Mouse (Mus musculus) small intestine, adult 2 months (tissue): ENCODE measurements at regions not wholly inside any gene's neighbourhood (a gene's known extent, or its start where the extent isn't known, plus 50 kb on each side); places are given as distances from the start of the nearest gene placed in this dataset.

Experiments used
- H3K27ac ChIP-seq: fragments of 200-500 bp; 2 replicates; pipeline ENCODE4 v1.5.1; 2012; ENCODE audit warnings: low read depth, low read length, control low read depth, inconsistent platforms; ENCODE audit not compliant: insufficient read depth
- H3K27me3 ChIP-seq: fragments of 200-500 bp; 2 replicates; pipeline ENCODE4 v1.6.1; 2012; ENCODE audit warnings: mild to moderate bottlenecking, moderate library complexity, low read length, inconsistent platforms; ENCODE audit not compliant: control insufficient read depth, insufficient read depth
- H3K36me3 ChIP-seq: fragments of 200-500 bp; 2 replicates; pipeline ENCODE4 v1.6.1; 2012; ENCODE audit warnings: mild to moderate bottlenecking, low read length, control low read depth, inconsistent platforms; ENCODE audit not compliant: control insufficient read depth, insufficient read depth
- H3K4me1 ChIP-seq: fragments of 200-500 bp; 2 replicates; pipeline ENCODE4 v1.6.1; 2012; ENCODE audit warnings: low read length, inconsistent platforms, mixed read lengths; ENCODE audit not compliant: control insufficient read depth, insufficient read depth, insufficient read length
- H3K4me3 ChIP-seq: fragments of 200-500 bp; 2 replicates; pipeline ENCODE4 v1.5.1; 2012; ENCODE audit warnings: low read depth, mild to moderate bottlenecking, control low read depth, inconsistent platforms, low read length, moderate library complexity
- CTCF ChIP-seq: fragments of 200-500 bp; IDR thresholded peaks from 2 replicates; pipeline ENCODE4 v1.5.1; 2012; ENCODE audit warnings: low read depth, mild to moderate bottlenecking, control low read depth, inconsistent platforms, low read length, moderate library complexity, mixed read lengths; ENCODE audit not compliant: insufficient replicate concordance, insufficient read length; ENCODE audit errors: extremely low read depth
- POLR2A ChIP-seq: fragments of 200-500 bp; IDR thresholded peaks from 2 replicates; pipeline ENCODE4 v1.6.1; 2012; ENCODE audit warnings: low read depth, mild to moderate bottlenecking, control low read depth, inconsistent platforms, low read length, moderate library complexity
- WGBS: fragments of 180-500 bp; shearing (Covaris S2); methylation state at CpG from one replicate; pipeline ENCODE4 v1.1.7; 2018; 5-methylcytosine and 5-hydroxymethylcytosine counted together

GRCm38 (mm10) chr3:105223671-105224070, 157.0 kb downstream of the 4930564D02Rik start:
- H3K36me3 ChIP-seq, result no peaks in the 10 kb centered on the region
- no peaks in the 10 kb centered on the region for H3K4me1 ChIP-seq
- H3K27ac ChIP-seq, result no peak overlapping the region
- no peak for TF ChIP-seq POLR2A
- TF ChIP-seq CTCF, result no peak
- WGBS, result 45% methylated on average over 4 of the region's 4 CpGs
- H3K4me3 ChIP-seq, result no peak overlapping the region
- no peaks in the 10 kb centered on the region for H3K27me3 ChIP-seq

- H3K4me1 ChIP-seq, result no peaks in the 10 kb centered on the region
- no peak overlapping the region for H3K27ac ChIP-seq
- H3K4me3 ChIP-seq, result no peak overlapping the region
- no peaks in the 10 kb centered on the region for H3K27me3 ChIP-seq
- H3K36me3 ChIP-seq, result no peaks in the 10 kb centered on the region
- 50% methylated on average over 1 of the region's 1 CpGs for WGBS
- TF ChIP-seq CTCF (no peak), POLR2A (no peak)
These were observed 160.9 kb downstream of the 4930564D02Rik start for GRCm38 (mm10) chr3:105227551-105227950.

- H3K27me3 ChIP-seq, result no peaks in the 10 kb centered on the region
- no peak overlapping the region for H3K27ac ChIP-seq
- no peaks in the 10 kb centered on the region for H3K4me1 ChIP-seq
- TF ChIP-seq POLR2A (no peak), CTCF (no peak)
- 70% methylated on average over 3 of the region's 3 CpGs for WGBS
- no peak overlapping the region for H3K4me3 ChIP-seq
- H3K36me3 ChIP-seq, result no peaks in the 10 kb centered on the region
These were observed 161.8 kb downstream of the 4930564D02Rik start for GRCm38 (mm10) chr3:105228401-105228800.

- Histone ChIP-seq H3K27ac (no peak overlapping the region), H3K27me3 (no peaks in the 10 kb centered on the region), H3K4me1 (no peaks in the 10 kb centered on the region), H3K4me3 (no peak overlapping the region), H3K36me3 (no peaks in the 10 kb centered on the region)
- TF ChIP-seq POLR2A (no peak), CTCF (no peak)
- WGBS, result 78% methylated on average over 3 of the region's 3 CpGs
These were observed 174.4 kb downstream of the 4930564D02Rik start for GRCm38 (mm10) chr3:105241048-105241447.

GRCm38 (mm10) chr3:105257096-105257495, 190.5 kb downstream of the 4930564D02Rik start:
- no peaks in the 10 kb centered on the region for H3K27me3 ChIP-seq
- no peak overlapping the region for H3K27ac ChIP-seq
- no peak for TF ChIP-seq POLR2A
- TF ChIP-seq CTCF, result no peak
- H3K4me1 ChIP-seq, result no peaks in the 10 kb centered on the region
- H3K4me3 ChIP-seq, result no peak overlapping the region
- 78% methylated on average over 2 of the region's 2 CpGs for WGBS
- no peaks in the 10 kb centered on the region for H3K36me3 ChIP-seq

- WGBS, result 34% methylated on average over 4 of the region's 4 CpGs
- Histone ChIP-seq H3K4me3 (no peak overlapping the region), H3K27ac (no peak overlapping the region), H3K36me3 (no peaks in the 10 kb centered on the region), H3K27me3 (no peaks in the 10 kb centered on the region), H3K4me1 (no peaks in the 10 kb centered on the region)
- TF ChIP-seq CTCF (no peak), POLR2A (no peak)
These were observed 176.9 kb upstream of the Kcnd3 start for GRCm38 (mm10) chr3:105275241-105275640.

GRCm38 (mm10) chr3:105280971-105281370, 171.2 kb upstream of the Kcnd3 start:
- Histone ChIP-seq H3K27ac (no peak overlapping the region), H3K4me1 (no peaks in the 10 kb centered on the region), H3K36me3 (no peaks in the 10 kb centered on the region), H3K4me3 (no peak overlapping the region), H3K27me3 (no peaks in the 10 kb centered on the region)
- 80% methylated on average over 5 of the region's 5 CpGs for WGBS
- no peak for TF ChIP-seq CTCF
- no peak for TF ChIP-seq POLR2A

GRCm38 (mm10) chr3:105281686-105282085, 170.4 kb upstream of the Kcnd3 start:
- Histone ChIP-seq H3K4me1 (no peaks in the 10 kb centered on the region), H3K36me3 (no peaks in the 10 kb centered on the region), H3K27me3 (no peaks in the 10 kb centered on the region), H3K27ac (no peak overlapping the region), H3K4me3 (no peak overlapping the region)
- TF ChIP-seq CTCF (no peak), POLR2A (no peak)
- 85% methylated on average over 3 of the region's 3 CpGs for WGBS
